Mouse (Mus musculus) splenic B cell, adult 2 months (primary cell): ENCODE measurements around the gene Cnst.

Experiments
- DNase-seq: peaks from one replicate; pipeline ENCODE4 v3.0.0-alpha.2; 2011; ENCODE audit warnings: low read depth, low spot score
- H3K27me3 ChIP-seq: 2 replicates; pipeline ENCODE4 v1.6.1; 2012; ENCODE audit warnings: mild to moderate bottlenecking, low read length, moderate library complexity, mixed read lengths; ENCODE audit not compliant: control insufficient read depth, poor library complexity, insufficient read depth, severe bottlenecking
- H3K36me3 ChIP-seq: 2 replicates; pipeline ENCODE4 v1.6.1; 2012; ENCODE audit warnings: mild to moderate bottlenecking, low read length, moderate library complexity, mixed read lengths; ENCODE audit not compliant: control insufficient read depth, poor library complexity, insufficient read depth, severe bottlenecking

The Cnst gene

GRCm38 (mm10) chr1:179592972-179593371 is 46.8 kb downstream of the Cnst start:
- Histone ChIP-seq H3K36me3 (peaks cover 2% of the 10 kb centered on the region; the same call in 1 of the 2 replicates), H3K27me3 (no peaks in the 10 kb centered on the region)
- DNase-seq: peak; percentile 14

DNA sequence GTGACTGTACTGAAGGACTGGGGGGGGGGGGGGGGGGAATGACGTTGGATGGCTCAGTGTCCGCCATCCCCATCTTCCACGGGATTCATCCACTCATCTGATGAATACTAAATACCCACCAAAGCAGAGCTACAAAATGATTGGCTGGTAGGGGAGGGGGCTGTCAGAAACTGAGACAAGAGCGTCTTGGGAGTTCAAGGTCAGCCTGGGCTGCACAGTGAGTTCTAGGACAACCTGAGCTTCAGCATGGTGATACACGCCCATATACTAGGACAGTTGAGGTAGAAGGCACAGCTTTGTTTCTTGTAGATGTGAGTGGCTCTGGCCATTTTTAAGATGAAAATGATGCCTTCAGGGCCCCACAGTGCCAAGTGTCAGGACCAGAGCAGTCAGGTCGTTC is 52.2 kb downstream of the Cnst start:
- H3K36me3 ChIP-seq: no peaks in the 10 kb centered on the region
- no peak for DNase-seq
- no peaks in the 10 kb centered on the region for H3K27me3 ChIP-seq

- Histone ChIP-seq H3K27me3 (no peaks in the 10 kb centered on the region), H3K36me3 (no peaks in the 10 kb centered on the region; the same call in 1 of the 2 replicates)
- no peak for DNase-seq
These were observed 58.4 kb downstream of the Cnst start for GRCm38 (mm10) chr1:179604526-179604925.

DNA sequence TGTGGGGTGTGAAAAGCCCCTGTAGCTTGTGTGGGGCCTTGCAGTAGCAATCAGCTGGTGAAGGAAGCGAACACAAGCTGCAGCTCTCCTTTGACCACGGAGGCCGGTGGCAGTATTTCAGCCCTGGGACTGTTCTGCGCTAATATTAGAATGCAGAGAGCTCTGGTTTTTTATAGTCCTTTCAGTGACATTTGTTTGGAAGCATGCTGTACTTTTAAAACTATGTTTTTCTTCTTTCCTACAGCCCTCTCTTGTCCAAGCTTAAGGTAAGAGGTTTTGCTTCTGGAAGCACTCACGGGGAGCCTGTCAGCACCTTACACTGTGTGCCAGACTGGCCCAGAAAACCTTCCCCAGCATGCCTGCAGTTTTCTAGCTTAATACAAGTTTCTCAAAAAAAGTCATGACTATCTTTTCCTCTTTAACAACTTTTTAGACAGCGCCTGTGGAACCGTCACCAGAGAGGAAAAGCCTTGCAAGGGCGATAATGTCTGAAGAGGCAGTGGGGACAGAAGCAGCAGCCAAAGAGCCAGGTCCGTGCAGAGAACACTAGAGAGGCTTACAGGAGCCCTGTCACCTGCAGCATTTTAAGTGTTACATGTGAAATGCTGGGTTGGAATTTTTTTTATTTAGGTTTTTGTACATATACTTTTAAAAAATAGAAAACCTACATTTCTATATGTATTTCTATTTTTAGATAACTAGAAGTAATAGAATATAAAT is 60.0 kb downstream of the Cnst start:
- no peak for DNase-seq
- peaks cover 2% of the 10 kb centered on the region; the same call in 1 of the 2 replicates for H3K36me3 ChIP-seq
- no peaks in the 10 kb centered on the region for H3K27me3 ChIP-seq

- no peaks in the 10 kb centered on the region for H3K27me3 ChIP-seq
- no peak for DNase-seq
These were observed 62.4 kb downstream of the Cnst start for GRCm38 (mm10) chr1:179608521-179608920.

DNA sequence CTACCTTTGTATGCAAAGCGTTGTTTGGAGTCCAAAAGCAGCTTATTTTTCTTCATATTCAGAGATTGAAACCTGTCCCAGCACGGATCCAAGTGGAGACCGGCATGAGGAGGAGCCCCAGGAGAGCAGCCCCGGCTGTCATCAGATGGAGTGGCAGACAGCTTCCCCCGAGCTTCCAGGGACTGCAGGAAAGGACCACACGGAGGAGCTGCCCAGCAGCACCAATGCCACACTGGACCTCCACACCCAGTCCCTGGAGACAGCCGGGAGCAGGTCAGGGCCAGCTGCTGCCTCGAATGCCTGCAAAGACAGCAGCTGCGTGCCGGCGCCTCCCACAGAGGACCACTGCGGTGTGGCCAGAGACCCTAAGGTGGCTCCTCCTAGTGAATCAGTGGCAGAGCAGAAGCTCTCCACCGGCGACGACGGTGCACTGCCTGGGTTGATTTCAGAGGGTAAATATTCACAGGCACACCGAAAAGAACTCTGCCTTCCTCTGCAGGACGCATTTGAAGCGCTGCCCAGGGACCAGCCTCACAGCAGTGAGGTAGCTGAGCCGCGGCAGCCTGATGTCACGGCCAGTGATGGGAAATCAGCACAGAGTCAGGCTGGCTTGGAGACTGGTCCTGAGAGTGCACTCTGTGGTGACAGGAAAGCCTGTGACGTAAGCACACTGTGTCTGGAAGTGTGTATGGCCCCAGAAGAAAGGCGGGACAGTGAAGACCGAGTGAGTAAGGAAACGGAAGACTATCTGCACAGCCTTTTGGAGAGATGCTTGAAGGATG is 63.7 kb downstream of the Cnst start:
- Histone ChIP-seq H3K27me3 (no peaks in the 10 kb centered on the region), H3K36me3 (peaks cover 5% of the 10 kb centered on the region; the same call in 1 of the 2 replicates)
- DNase-seq: no peak

More at GRCm38 (mm10) chr1:179608521-179608920, 62.4 kb downstream of the Cnst start:
- H3K36me3 ChIP-seq: peaks cover 3% of the 10 kb centered on the region; the same call in 1 of the 2 replicates

GRCm38 (mm10) chr1:179611182-179611581 is 65.0 kb downstream of the Cnst start:
- no peaks in the 10 kb centered on the region for H3K27me3 ChIP-seq
- DNase-seq: no peak
- peaks cover 5% of the 10 kb centered on the region; the same call in 1 of the 2 replicates for H3K36me3 ChIP-seq

- no peaks in the 10 kb centered on the region for H3K27me3 ChIP-seq
- DNase-seq: no peak
- H3K36me3 ChIP-seq: peaks cover 5% of the 10 kb centered on the region; the same call in 1 of the 2 replicates
These were observed 66.2 kb downstream of the Cnst start for GRCm38 (mm10) chr1:179612418-179612817.

GRCm38 (mm10) chr1:179612986-179613505 is 66.9 kb downstream of the Cnst start:
- Histone ChIP-seq H3K27me3 (no peaks in the 10 kb centered on the region), H3K36me3 (peaks cover 5% of the 10 kb centered on the region; the same call in 1 of the 2 replicates)
- no peak for DNase-seq

GRCm38 (mm10) chr1:179617426-179617825 is 71.3 kb downstream of the Cnst start:
- no peak for DNase-seq
- no peaks in the 10 kb centered on the region for H3K27me3 ChIP-seq
- peaks cover 2% of the 10 kb centered on the region; the same call in 1 of the 2 replicates for H3K36me3 ChIP-seq

DNA sequence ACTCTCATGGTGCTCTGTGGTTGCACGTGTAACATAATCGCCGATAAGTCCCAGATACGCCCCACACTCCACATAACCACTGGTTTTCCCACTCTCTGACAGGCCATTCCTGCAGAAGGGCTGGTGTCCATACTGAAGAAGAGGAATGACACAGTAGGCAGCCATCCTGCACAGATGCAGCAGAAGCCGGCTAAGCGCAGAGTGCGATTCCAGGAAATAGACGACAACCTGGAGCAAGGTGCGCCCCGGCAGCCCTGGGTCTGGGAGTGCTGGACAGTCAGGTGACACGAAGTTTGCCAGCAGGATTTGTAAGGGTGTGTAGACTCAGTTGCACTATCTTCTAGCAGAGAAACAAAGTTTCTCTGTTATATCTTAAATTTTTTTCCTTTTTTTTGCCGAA is 76.5 kb downstream of the Cnst start:
- H3K36me3 ChIP-seq: no peaks in the 10 kb centered on the region
- no peaks in the 10 kb centered on the region for H3K27me3 ChIP-seq
- DNase-seq: no peak

- peak; percentile 57 for DNase-seq
- H3K36me3 ChIP-seq: no peaks in the 10 kb centered on the region
These were observed 77.5 kb downstream of the Cnst start for GRCm38 (mm10) chr1:179623657-179624056.

DNA sequence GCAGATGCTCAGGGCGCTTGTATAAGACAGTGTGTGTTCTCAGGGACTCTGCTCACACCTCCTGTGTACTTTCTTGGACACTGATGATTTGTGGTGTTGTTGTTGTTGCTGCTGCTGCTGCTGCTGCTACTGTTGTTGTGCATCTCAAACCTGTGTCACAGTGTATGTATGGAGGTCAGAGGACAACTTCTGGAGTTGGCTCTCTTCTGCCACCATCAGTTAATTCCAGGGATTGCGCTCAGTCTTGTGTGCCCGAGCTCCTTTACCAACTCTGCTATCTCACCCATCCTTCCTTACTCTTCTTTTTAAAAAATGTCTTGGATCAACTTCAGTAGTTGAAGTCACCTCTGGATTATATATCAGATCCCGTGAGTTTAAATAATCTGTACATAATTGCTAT is 78.2 kb downstream of the Cnst start:
- no peaks in the 10 kb centered on the region for H3K27me3 ChIP-seq
- H3K36me3 ChIP-seq: no peaks in the 10 kb centered on the region
- DNase-seq: peak; percentile 69

More at GRCm38 (mm10) chr1:179623657-179624056, 77.5 kb downstream of the Cnst start:
- no peaks in the 10 kb centered on the region for H3K27me3 ChIP-seq

DNA sequence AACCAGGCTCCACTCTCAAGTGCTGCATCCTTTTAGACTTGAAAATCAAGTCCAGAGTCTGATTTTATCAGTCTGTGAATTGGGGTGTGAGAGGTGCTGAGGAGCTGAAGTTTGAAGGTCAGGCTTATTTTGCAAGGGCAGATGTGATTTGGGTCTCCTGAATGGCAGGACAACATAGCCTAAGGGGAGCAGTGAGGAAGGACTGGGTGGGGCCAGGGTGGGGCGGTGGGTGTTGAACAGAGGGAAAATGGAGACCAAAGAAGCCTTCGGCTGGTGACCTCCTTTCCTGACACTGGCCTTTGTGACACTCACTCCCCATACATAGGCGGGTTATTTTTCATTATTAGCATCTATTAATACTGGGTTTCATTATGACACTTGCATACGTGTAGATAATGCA is 81.7 kb downstream of the Cnst start:
- Histone ChIP-seq H3K36me3 (no peaks in the 10 kb centered on the region), H3K27me3 (no peaks in the 10 kb centered on the region)
- DNase-seq: no peak
